Mouse (Mus musculus): ENCODE data around the gene Gm37240.

DNA sequence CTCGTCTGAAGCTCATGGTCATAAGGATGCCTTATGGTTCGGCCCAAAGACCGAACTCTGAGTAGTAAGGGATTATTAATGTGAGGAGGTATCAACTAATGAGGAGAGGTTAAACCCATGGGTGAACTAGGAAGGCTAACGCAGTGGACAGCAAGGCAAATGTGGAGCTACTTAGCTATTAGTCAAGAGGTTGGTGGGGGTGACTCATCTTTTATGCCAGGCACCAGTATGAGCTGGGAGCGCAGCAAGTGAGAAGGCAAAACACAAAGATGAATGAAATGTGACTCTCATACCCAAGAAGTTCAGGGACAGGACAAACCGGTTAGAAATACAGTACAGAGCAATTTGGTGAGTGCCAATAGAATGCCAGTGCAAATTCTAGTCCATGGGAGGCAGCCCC lies 164.7 kb downstream of the Gm37240 start:
- TF ChIP-seq CTCF (IDR thresholded peaks at IDR 0.05; ENCODE audit: low read depth, low read length) (no peak), POLR2A (IDR thresholded peaks at IDR 0.05; ENCODE audit: insufficient read depth, low read length) (no peak)

Measured in ES-Bruce4 (cell line).